Mouse (Mus musculus) hindbrain, embryonic 13.5 days (tissue): ENCODE measurements at regions not wholly inside any gene's neighbourhood (a gene's known extent, or its start where the extent isn't known, plus 50 kb on each side); places are given as distances from the start of the nearest gene placed in this dataset.

Source experiments
- ATAC-seq: fragments of 200-750 bp; cut with Nextera tagmentation; 2 replicates; pipeline ENCODE4 v1.8.0; 2017; ENCODE audit warnings: moderate TSS enrichment; ENCODE audit not compliant: low FRiP score
- H3K27ac ChIP-seq: fragments of 300-500 bp; sonication (generic); 2 replicates; pipeline ENCODE4 v1.5.1; 2015; ENCODE audit warnings: inconsistent platforms, mild to moderate bottlenecking, moderate library complexity
- H3K27me3 ChIP-seq: fragments of 300-500 bp; sonication (generic); 2 replicates; pipeline ENCODE4 v1.6.1; 2015; ENCODE audit warnings: mild to moderate bottlenecking, inconsistent platforms
- H3K36me3 ChIP-seq: fragments of 300-500 bp; sonication (generic); 2 replicates; pipeline ENCODE4 v1.6.1; 2015; ENCODE audit warnings: mild to moderate bottlenecking, inconsistent platforms
- H3K4me1 ChIP-seq: fragments of 300-500 bp; sonication (generic); replicated peaks from 2 replicates; pipeline ENCODE4 v1.6.1; 2015; ENCODE audit warnings: inconsistent platforms
- H3K4me2 ChIP-seq: fragments of 300-500 bp; sonication (generic); 2 replicates; pipeline ENCODE4 v1.6.1; 2015; ENCODE audit warnings: inconsistent platforms, mild to moderate bottlenecking, moderate library complexity
- H3K4me3 ChIP-seq: fragments of 300-500 bp; sonication (generic); 2 replicates; pipeline ENCODE4 v1.5.1; 2015; ENCODE audit warnings: mild to moderate bottlenecking, inconsistent platforms
- H3K9ac ChIP-seq: fragments of 300-500 bp; sonication (generic); 2 replicates; pipeline ENCODE4 v1.6.1; 2015; ENCODE audit warnings: mild to moderate bottlenecking, inconsistent platforms
- H3K9me3 ChIP-seq: fragments of 300-500 bp; sonication (generic); 2 replicates; pipeline ENCODE4 v1.6.1; 2016; ENCODE audit warnings: inconsistent platforms
- WGBS: fragments of 180-500 bp; shearing (Covaris S2); methylation state at CpG from one replicate; pipeline ENCODE4 v1.1.7; 2015; 5-methylcytosine and 5-hydroxymethylcytosine counted together

GRCm38 (mm10) chr10:84137019-84137658 is 303.3 kb downstream of the Nuak1 start:
- no peak overlapping the region for H3K27ac ChIP-seq
- no peak for ATAC-seq
- no peaks in the 10 kb centered on the region for H3K36me3 ChIP-seq
- no peak overlapping the region for H3K4me2 ChIP-seq
- H3K9ac ChIP-seq = no peak overlapping the region
- H3K4me1 ChIP-seq = no peaks in the 10 kb centered on the region
- 93% methylated on average over 4 of the region's 4 CpGs for whole genome bisulfite sequencing
- no peaks in the 10 kb centered on the region for H3K27me3 ChIP-seq
- H3K4me3 ChIP-seq = no peak overlapping the region
- no peaks in the 10 kb centered on the region for H3K9me3 ChIP-seq

DNA sequence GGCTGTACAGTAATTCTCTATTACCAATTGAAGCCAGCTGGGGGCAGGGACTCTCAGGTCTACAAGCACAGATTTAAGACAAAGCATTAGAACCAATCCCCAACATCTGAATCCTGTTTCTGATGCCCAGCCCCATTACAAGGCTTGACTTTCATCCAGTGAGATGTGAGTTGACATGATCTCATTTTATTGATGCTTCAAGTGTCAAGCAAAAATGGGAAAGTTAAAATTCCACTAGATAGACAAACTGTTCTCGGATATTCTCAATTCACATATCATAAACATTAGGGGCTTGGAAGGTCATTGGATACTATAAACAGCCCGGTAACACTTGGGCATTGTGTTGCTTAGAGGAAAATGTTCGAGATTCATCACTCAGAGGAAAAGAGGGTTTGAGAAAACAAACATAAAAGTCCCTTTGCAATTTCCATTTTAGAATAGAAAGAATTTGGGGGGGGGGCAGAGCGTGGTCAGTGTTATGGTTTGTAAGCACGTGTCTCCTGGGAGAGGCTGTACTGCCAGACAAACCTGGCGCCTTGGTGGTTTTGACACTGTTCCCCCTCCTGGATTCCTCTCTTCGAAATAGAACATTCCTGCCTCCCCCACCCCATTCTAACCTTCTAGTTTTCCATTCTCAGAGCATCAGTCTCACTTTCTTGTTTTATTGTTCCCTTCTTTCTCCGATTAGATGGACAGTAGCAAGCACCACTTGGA is 297.5 kb downstream of the Nuak1 start:
- H3K9me3 ChIP-seq = no peaks in the 10 kb centered on the region
- no peak for ATAC-seq
- no peaks in the 10 kb centered on the region for H3K27me3 ChIP-seq
- no peaks in the 10 kb centered on the region for H3K36me3 ChIP-seq
- H3K4me1 ChIP-seq = no peaks in the 10 kb centered on the region
- no peak overlapping the region for H3K4me3 ChIP-seq
- WGBS = 80% methylated on average over 8 of the region's 8 CpGs
- H3K9ac ChIP-seq = no peak overlapping the region
- H3K27ac ChIP-seq = no peak overlapping the region
- H3K4me2 ChIP-seq = no peak overlapping the region

DNA sequence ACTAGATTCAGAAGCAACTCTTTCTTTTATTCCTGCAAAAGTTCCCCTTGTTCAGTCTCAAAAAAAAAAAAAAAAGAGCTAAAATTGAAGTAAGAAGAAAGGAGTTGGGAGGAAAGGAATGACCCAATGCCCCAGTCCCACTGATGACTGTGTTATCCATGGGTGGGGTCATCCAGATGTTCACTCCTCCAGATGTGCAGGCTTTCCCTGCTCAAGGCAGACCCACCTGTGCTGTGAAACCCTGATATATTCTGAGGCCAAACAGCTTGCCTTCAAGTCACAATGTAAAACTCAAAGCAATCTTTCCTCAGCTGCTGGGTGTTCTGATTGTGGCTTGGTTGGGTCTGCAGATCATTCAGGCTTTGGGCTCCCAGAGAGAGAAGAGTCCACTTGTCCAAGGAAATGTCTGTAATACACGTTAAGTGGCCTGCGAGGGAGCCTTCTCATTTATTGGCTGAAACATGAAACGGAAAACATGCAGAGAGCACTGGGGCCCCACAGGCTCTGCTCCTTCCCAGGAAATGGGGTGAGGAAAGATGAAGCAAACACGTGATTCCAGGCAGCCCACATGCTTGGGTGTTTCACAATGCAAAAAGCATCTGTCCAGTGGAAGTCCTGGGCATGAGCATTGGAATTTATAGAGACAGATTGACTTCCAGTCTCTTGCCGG is 296.6 kb downstream of the Nuak1 start:
- Histone ChIP-seq H3K4me3 (no peak overlapping the region), H3K27ac (no peak overlapping the region), H3K27me3 (no peaks in the 10 kb centered on the region), H3K9me3 (no peaks in the 10 kb centered on the region), H3K9ac (no peak overlapping the region), H3K4me2 (no peak overlapping the region), H3K4me1 (no peaks in the 10 kb centered on the region), H3K36me3 (no peaks in the 10 kb centered on the region)
- ATAC-seq = no peak
- 69% methylated on average over 5 of the region's 5 CpGs for WGBS

DNA sequence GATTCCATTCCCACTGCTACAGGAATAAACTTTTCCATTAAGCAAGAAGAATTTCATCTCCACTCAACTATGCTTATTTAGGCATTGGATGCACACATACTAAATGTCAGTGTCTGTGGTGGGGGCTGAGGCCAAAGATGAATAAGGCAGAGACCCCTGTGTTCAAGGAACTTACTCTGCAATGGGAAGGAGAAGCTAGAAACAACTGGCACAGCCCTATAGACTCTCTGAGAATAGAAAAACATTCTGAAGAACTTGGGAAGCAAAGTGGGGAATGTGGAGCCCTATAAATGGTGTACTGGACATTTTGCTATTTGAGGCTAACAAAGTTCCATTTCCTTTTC is 296.1 kb downstream of the Nuak1 start:
- Histone ChIP-seq H3K9me3 (no peaks in the 10 kb centered on the region), H3K36me3 (no peaks in the 10 kb centered on the region), H3K9ac (no peak overlapping the region), H3K4me1 (no peaks in the 10 kb centered on the region), H3K27me3 (no peaks in the 10 kb centered on the region), H3K27ac (no peak overlapping the region), H3K4me2 (no peak overlapping the region), H3K4me3 (no peak overlapping the region)
- no peak for ATAC-seq

- no peaks in the 10 kb centered on the region for H3K4me1 ChIP-seq
- WGBS = 94% methylated on average over 2 of the region's 2 CpGs
- no peak overlapping the region for H3K27ac ChIP-seq
- H3K4me3 ChIP-seq = no peak overlapping the region
- ATAC-seq = no peak
- H3K9me3 ChIP-seq = no peaks in the 10 kb centered on the region
- H3K27me3 ChIP-seq = no peaks in the 10 kb centered on the region
- no peak overlapping the region for H3K4me2 ChIP-seq
- H3K36me3 ChIP-seq = no peaks in the 10 kb centered on the region
- no peak overlapping the region for H3K9ac ChIP-seq
Observed at GRCm38 (mm10) chr10:84147305-84147984, 293.0 kb downstream of the Nuak1 start.

GRCm38 (mm10) chr10:84163752-84164151 is 276.6 kb downstream of the Nuak1 start:
- no peaks in the 10 kb centered on the region for H3K36me3 ChIP-seq
- ATAC-seq = no peak
- no peak overlapping the region for H3K4me2 ChIP-seq
- no peak overlapping the region for H3K4me3 ChIP-seq
- H3K4me1 ChIP-seq = peaks cover 8% of the 10 kb centered on the region; the same call in 1 of the 2 replicates
- H3K27me3 ChIP-seq = 0 out of 2 replicates have a peak, but pooled peaks cover 3% of the 10 kb centered on the region
- no peak overlapping the region for H3K27ac ChIP-seq
- H3K9ac ChIP-seq = no peak overlapping the region
- no peaks in the 10 kb centered on the region for H3K9me3 ChIP-seq
- 84% methylated on average over 4 of the region's 4 CpGs for WGBS

- WGBS = 64% methylated on average over 10 of the region's 10 CpGs
- ATAC-seq = peak; percentile 71; the same call in 1 of the 2 replicates
Observed at GRCm38 (mm10) chr10:84165832-84166567, 274.4 kb downstream of the Nuak1 start.

DNA sequence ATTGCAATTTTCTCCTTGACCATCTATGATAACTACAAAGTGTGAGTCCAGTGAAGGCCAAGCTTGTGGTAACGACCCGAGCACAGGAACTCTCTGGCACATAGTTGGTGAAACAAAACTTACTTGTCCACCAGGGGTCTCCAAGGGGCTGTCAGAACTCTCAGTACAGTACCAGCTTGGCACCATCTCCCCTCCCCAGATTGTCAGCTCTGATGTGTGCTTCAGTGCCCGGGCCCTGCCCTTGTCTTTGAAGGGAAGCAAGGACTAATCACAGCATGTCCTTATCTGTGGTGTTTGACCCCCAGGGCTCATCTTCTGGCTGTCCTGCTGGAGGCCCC is 273.9 kb downstream of the Nuak1 start:
- Histone ChIP-seq H3K36me3 (no peaks in the 10 kb centered on the region), H3K9me3 (no peaks in the 10 kb centered on the region), H3K4me3 (no peak overlapping the region), H3K27ac (no peak overlapping the region), H3K4me2 (no peak overlapping the region), H3K4me1 (peaks cover 8% of the 10 kb centered on the region; the same call in 1 of the 2 replicates), H3K9ac (no peak overlapping the region), H3K27me3 (0 out of 2 replicates have a peak, but pooled peaks cover 3% of the 10 kb centered on the region)
- peak; percentile 76; the same call in 1 of the 2 replicates for ATAC-seq
- WGBS = 56% methylated on average over 3 of the region's 3 CpGs

More at GRCm38 (mm10) chr10:84165832-84166567, 274.4 kb downstream of the Nuak1 start:
- no peak overlapping the region for H3K4me3 ChIP-seq
- H3K4me2 ChIP-seq = no peak overlapping the region
- H3K4me1 ChIP-seq = peaks cover 8% of the 10 kb centered on the region; the same call in 1 of the 2 replicates
- H3K27ac ChIP-seq = no peak overlapping the region
- no peaks in the 10 kb centered on the region for H3K9me3 ChIP-seq
- H3K27me3 ChIP-seq = 0 out of 2 replicates have a peak, but pooled peaks cover 3% of the 10 kb centered on the region
- H3K36me3 ChIP-seq = no peaks in the 10 kb centered on the region
- H3K9ac ChIP-seq = no peak overlapping the region

DNA sequence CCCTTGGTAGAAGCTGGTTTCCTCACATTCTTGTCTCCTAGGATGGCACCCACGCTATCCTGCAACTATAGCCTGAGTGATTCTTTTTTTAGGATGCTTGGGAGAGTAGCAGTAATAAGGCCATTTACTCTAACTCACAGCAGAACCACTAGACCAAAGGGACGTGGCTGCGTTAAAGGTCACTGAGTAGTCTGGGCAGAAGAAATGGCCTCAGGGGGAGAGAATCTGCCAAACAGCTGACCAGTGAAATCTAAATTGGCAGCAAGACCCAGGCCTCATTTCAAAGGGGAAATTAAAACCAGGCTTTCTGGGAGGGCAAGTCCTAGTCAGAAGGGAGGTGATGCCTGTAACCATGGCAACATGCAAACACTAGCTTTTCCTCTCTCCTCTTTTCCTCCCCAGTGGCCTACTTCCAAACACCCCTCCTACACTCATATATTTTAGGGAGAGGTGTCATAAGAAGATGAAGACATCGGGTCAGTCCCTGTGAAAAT is 267.5 kb downstream of the Nuak1 start:
- Histone ChIP-seq H3K27me3 (no peaks in the 10 kb centered on the region), H3K4me1 (peaks cover 8% of the 10 kb centered on the region), H3K9me3 (no peaks in the 10 kb centered on the region), H3K9ac (no peak overlapping the region), H3K36me3 (no peaks in the 10 kb centered on the region), H3K27ac (no peak overlapping the region), H3K4me2 (no peak overlapping the region), H3K4me3 (no peak overlapping the region)
- WGBS = 48% methylated on average over 4 of the region's 4 CpGs
- no peak for ATAC-seq

DNA sequence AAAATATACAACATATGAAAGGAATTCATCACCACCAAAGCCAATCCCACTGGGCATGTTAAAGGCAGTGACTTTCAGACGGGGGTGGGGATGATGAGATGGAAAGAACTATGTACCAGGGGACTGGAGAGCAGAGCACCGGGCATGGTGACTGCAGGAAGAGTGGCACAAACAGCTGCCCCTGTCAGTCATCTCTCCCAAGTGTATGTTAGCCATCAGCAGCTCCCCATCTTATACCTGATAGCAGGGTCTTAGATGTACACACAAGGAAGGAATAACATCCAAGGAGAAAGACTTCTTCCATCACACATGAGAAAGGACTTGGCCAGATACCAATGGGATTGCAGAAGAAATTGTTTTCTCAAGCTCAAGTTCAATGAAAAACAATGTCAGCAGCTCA is 257.2 kb downstream of the Nuak1 start:
- H3K27me3 ChIP-seq = no peaks in the 10 kb centered on the region
- no peak overlapping the region for H3K4me2 ChIP-seq
- no peak overlapping the region for H3K4me3 ChIP-seq
- no peaks in the 10 kb centered on the region for H3K4me1 ChIP-seq
- WGBS = 80% methylated on average over 2 of the region's 2 CpGs
- H3K9me3 ChIP-seq = no peaks in the 10 kb centered on the region
- H3K36me3 ChIP-seq = no peaks in the 10 kb centered on the region
- no peak overlapping the region for H3K9ac ChIP-seq
- H3K27ac ChIP-seq = no peak overlapping the region
- no peak for ATAC-seq

DNA sequence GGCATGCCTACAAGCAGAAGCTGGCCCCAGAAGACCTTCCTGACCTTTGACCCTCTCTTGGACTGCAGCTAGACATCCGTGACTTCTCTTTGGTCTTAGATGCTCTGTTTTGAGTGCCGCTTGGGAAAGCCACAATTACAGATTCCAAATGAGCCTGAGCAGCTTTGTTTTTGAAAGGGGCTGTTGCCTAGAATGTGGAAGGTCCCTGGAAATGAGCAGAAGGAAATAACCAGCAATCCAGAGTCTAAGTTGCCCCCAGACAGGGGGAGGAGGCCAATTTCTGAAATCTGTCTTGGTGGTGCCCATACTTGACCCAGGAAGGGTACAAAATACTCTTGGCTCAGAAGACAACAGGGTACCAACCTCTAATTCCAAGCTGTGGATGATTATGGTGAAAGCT is 253.9 kb downstream of the Nuak1 start:
- ATAC-seq = no peak
- Histone ChIP-seq H3K4me2 (no peak overlapping the region), H3K27ac (no peak overlapping the region), H3K27me3 (no peaks in the 10 kb centered on the region), H3K4me1 (no peaks in the 10 kb centered on the region), H3K9ac (no peak overlapping the region), H3K9me3 (no peaks in the 10 kb centered on the region), H3K4me3 (no peak overlapping the region), H3K36me3 (no peaks in the 10 kb centered on the region)
- WGBS = 33% methylated on average over 2 of the region's 2 CpGs

GRCm38 (mm10) chr10:84199035-84199434 is 241.4 kb downstream of the Nuak1 start:
- Histone ChIP-seq H3K9ac (no peak overlapping the region), H3K4me2 (no peak overlapping the region), H3K4me1 (no peaks in the 10 kb centered on the region), H3K27me3 (no peaks in the 10 kb centered on the region), H3K9me3 (no peaks in the 10 kb centered on the region), H3K27ac (no peak overlapping the region), H3K4me3 (no peak overlapping the region), H3K36me3 (no peaks in the 10 kb centered on the region)
- ATAC-seq = no peak
- WGBS = 94% methylated on average over 2 of the region's 2 CpGs
